Mouse (Mus musculus): Measurements from ENCODE around the gene Fam129a. TPM values are rescaled to one million over a fixed set of nuclear protein-coding genes. Genes with fewer than 3 reads are reported as not detected.
A peak's percentile ranks its signal among the peaks of the same experiment; 100 is the strongest.
"Not testable (repeated sequence)": the region's sequence is repeated elsewhere in the genome, so short reads cannot be mapped to it uniquely, and the experiment has no call there.

Gene Fam129a
- total RNA-seq, 1 experiment from 2014 or later, result 94.5 TPM

DNA sequence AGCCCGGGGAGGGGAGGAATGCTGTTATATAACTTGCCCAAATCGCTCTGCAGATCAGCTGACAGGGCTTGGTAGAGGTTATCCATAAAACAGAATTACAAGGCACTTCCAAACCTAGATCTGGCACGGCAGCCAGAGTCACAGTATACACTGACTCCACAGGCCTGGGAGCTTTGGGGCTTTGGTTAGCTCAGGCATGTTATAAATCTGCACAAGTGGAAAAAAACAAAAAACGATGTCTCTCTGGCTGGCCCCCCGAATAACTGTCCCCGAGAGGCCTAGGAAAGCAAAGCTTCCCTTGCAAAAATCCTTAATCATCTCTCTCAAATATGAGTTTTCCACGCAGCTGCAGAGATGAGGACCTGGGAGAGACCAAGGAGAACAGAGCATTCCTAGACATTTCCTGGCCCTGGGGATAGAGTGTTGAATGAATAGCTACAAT, 113.5 kb downstream of the Fam129a start:
- ATAC-seq (replicated peaks; ENCODE audit: insufficient number of reproducible peaks, low FRiP score, low TSS enrichment, poor library complexity, severe bottlenecking), result no peak

DNA sequence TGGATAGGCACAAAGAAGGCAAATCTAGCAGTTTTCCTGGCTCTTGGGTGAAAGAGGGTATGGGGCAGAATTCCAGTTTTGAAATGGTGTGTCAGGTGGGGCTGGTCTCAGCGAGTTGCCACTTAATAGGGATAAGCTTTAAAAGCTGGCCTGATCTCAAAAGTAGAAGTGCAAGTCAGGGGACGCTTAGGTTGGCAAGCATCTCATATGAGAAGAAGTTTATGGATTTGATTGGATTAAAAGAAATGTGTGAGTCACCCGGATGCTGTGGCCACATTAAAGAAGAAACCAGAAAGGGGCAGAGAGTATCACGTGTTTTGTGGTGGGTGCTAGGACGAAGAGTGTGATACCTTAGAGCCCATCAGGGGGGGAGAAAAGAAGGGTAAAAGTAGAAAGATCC, 114.0 kb downstream of the Fam129a start:
- ATAC-seq (replicated peaks; ENCODE audit: insufficient number of reproducible peaks, low FRiP score, low TSS enrichment, poor library complexity, severe bottlenecking), result 0 out of 2 replicates have a peak, but pooled peaks have one; percentile 14

DNA sequence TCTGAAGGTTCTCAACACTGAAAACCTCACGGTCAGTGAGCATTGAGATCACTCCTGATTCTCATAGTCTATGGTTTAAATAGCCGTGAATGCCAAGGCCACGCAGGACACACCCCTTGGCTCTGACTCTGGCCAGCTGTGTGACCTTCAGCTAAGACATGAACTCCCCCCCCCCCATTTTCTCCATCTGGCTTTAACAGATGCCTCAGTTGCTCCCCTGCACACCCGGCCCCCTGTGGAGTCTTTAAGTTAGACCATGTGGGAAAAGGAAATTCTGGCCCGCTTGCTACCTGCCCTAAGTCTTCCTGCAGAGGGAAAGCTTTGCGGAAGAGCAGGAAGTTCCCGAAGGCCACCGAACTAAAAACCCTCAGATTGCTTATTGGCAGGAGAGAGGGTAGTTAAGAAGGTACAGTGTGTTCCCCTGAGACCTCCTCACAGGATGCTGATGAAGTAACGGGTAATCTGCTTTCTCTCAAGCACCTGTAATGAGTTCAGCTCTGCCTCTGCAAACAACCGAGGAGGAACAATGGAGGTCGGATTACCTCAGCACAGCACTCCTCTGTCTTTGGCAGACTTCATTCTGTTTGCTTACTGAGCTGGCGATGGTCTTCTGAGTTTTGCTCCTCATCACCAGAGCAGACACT, 114.8 kb downstream of the Fam129a start:
- no peak for ATAC-seq (replicated peaks; ENCODE audit: insufficient number of reproducible peaks, low FRiP score, low TSS enrichment, poor library complexity, severe bottlenecking)

DNA sequence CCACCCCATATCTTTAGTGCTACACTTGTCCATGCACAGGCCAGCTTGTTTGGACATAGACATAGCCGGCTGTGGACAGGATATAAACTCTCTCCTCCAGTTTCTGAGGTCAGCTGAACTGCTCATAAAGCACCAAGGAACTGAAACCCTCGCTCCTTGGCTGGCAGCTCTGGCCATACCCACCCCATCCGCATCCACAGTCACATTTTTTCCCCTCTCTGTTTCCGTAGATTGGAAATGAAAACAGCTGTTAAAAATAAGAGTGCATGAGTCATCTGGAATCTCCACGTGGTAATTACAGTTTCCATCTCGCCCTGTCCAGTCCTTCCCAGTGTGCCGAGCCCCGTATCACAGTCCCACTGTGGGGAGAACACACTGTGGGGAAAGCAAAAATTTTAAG, 115.7 kb downstream of the Fam129a start:
- peak; percentile 41 for ATAC-seq (replicated peaks; ENCODE audit: insufficient number of reproducible peaks, low FRiP score, low TSS enrichment, poor library complexity, severe bottlenecking)

DNA sequence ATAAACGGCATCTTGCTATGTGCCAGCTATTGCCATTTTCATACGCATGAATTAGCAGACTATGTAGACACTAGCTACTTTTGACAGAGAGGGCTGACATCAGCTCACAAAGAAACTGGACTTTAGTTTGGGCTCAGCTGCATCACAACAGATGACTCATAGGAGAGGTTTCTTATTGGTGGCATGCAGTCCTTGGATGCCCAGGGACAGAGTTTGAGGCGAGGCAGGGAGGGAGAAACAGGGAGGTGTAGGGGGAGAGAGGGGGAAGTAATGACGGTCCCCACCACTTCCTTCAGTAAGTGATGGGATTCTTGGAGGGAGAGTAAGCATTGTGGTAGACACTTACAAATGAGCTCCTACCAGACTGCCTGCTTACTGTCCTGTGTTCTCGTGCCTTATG, 118.0 kb downstream of the Fam129a start:
- ATAC-seq (replicated peaks; ENCODE audit: insufficient number of reproducible peaks, low FRiP score, low TSS enrichment, poor library complexity, severe bottlenecking), result peak; percentile 23

DNA sequence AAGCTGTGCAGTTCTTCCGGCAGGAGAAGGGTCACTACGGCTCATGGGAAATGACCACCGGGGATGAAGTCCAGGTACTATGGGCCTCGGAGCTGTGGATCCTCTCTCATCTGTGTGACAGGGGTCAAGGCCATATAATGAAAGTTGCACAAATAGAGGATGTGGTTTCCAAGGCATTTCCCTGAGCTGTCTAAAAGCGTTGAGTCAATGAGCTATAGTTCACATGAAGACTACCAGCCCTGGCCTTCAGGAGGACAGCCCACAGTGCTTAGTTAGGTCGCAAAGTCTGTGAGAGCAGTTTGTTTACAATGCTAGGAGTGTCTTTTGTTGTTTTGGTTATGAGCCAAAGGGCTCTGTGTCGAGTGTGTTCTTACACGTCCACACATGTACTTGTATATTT, 118.6 kb downstream of the Fam129a start:
- peak; percentile 60 for ATAC-seq (replicated peaks; ENCODE audit: insufficient number of reproducible peaks, low FRiP score, low TSS enrichment, poor library complexity, severe bottlenecking)

DNA sequence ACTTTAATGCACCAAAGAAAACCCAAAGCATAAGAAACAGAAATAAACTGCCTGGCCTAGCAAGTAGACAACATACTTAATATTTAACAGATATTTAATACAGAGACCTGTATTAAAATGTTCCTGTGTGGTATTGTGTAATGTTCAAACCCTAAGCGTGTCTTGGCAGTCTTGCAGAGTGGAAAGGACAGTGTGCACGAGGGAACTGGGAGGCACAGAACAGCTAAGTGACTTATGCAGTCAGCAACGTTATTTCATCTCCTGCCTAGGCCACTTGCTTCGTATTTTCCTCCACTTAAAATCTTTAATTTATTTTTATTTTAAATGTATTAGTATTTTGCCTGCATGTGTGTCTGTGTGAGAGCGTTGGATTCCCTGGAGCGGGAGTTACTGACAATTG, 119.1 kb downstream of the Fam129a start:
- ATAC-seq (replicated peaks; ENCODE audit: insufficient number of reproducible peaks, low FRiP score, low TSS enrichment, poor library complexity, severe bottlenecking), result no peak

DNA sequence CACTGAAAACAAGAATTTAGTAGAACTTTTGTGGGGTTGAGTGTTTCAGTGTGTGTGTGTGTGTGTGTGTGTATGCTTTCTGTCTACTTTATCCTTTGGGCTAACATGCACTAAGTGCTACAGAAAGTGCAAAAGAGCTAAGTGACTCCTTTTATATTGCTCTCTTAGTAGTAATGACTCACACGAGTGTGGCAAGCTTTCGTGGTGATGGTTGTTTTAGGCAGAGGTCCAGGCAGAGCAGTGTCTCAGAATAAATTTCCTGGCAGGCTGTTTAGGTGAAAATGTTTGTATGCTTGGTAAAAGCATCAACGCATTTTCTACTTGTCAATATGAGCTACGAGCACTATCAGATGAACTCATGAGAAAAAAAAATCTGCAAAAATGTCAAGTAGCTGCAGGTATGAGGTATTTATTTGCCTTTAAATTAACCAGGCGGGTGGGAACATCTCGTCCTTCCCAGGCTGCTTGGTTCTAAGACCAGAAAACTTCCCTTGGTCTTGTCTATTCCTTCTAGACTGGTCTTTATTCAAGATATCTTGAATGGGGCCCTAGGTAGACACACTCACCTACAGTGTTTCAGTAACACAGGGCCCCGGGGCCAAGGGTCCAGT, 119.7 kb downstream of the Fam129a start:
- ATAC-seq (replicated peaks; ENCODE audit: insufficient number of reproducible peaks, low FRiP score, low TSS enrichment, poor library complexity, severe bottlenecking), result no peak

DNA sequence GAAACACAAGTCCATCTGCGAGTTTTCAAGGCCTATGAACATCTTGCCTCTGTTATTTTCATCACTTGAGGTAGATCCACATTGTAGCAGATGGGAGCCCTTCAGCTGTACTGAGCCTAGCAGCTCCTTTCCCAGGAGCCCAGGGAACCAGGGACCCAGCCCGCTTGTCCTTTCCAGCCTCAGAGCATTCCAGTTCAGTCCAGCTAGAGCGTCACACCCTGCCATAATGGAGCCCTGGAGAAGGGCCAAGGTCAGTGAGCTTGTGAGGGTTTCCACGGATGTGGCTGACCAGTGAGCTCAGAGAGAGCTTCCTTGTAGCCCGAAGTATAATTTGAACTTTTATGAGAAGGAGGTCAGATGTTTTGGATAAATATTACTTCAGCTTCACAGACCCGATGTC, 121.9 kb downstream of the Fam129a start:
- ATAC-seq (replicated peaks; ENCODE audit: insufficient number of reproducible peaks, low FRiP score, low TSS enrichment, poor library complexity, severe bottlenecking), result not testable (repeated sequence)

DNA sequence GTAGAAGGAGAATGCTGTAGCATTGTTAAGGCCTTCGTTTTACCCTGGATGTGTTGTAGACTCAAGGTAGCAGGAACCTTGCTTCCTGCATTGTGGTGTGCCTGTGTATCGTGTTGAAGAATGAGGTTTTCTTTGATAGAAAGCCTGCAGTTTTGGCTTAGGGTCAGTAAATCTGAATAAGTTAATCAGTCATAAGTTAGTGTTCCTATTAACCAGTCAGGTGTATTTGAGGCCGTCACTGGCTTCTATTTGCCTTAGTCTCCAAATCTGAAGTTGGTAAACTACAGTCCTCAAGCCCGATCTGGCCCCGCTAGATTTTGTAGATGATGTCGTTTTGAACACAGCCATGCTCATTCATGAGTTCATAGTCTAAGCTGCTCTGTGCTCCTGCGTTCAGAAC, 125.8 kb downstream of the Fam129a start:
- ATAC-seq (replicated peaks; ENCODE audit: insufficient number of reproducible peaks, low FRiP score, low TSS enrichment, poor library complexity, severe bottlenecking), result no peak

DNA sequence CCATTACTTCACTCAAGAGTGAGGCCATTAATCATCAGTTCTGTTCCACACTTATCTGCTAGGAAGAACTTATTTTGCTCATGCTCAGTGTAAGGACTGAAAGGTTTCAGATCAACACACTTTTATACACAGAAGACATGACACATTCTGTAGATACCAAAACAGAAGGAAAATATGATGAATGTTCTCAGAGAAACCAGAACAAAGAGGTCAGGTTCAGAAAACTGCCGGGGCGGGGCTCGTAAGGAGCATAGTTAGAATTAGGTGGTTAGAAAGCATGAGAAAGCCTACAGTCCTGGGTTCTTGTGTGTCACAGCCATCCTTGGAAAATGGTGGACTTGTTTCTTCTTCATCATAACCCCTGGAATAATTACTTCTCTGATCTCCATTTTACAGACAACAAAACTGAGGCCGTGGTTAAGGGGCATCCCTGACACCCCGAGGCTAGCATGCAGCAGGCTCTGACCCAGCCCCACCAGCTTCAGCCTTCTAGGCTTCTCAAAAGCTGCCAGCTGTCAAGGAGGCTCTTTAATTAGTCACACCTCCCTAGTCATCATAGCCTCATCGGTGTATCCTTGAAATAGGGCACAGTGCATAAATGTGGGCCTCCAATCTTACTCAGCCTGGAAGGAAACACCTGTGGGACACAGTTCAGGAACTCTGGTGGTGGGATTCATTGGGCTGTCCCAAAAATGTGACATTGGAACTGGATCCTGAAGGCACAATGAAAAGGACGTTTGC, 127.1 kb downstream of the Fam129a start:
- no peak for ATAC-seq (replicated peaks; ENCODE audit: insufficient number of reproducible peaks, low FRiP score, low TSS enrichment, poor library complexity, severe bottlenecking)

DNA sequence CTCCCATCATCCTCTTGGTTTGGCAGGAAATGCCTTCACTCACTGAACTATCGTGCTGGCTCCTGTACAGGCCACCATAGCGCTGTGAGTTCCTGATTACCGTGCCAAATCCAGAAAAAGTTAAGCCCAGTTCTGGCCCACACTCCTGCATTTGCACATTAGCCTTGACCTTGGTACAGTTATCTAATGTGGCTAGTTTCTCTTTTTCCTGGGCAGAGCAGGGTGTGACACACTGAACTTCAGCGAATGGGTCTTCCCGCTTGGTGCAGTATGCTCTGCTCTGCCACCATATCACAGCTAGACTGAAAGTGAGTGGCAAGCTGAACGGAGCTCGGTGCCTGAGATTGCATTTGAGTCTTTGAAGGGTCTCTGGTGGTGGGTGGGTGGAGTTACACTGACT, 128.4 kb downstream of the Fam129a start:
- no peak for ATAC-seq (replicated peaks; ENCODE audit: insufficient number of reproducible peaks, low FRiP score, low TSS enrichment, poor library complexity, severe bottlenecking)

DNA sequence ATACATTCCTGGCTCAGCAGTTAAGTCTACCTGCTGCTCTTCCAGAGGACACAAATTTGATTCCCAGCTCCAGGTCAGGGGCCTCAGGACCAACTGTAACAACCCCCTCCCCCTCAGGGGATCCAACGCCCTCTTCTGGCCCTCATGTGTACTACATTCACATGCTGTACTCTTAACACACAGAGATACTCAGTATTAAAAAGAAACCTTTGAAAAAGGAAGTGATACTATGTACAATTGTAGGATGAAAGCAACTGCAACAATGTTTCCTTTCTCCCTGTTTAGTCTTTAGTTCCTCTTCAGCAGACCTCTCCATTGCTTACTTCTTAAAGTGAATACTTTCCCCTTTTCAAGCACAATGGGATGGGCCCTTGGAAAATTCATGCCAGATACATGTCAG, 131.8 kb downstream of the Fam129a start:
- 0 out of 2 replicates have a peak, but pooled peaks have one; percentile 33 for ATAC-seq (replicated peaks; ENCODE audit: insufficient number of reproducible peaks, low FRiP score, low TSS enrichment, poor library complexity, severe bottlenecking)

DNA sequence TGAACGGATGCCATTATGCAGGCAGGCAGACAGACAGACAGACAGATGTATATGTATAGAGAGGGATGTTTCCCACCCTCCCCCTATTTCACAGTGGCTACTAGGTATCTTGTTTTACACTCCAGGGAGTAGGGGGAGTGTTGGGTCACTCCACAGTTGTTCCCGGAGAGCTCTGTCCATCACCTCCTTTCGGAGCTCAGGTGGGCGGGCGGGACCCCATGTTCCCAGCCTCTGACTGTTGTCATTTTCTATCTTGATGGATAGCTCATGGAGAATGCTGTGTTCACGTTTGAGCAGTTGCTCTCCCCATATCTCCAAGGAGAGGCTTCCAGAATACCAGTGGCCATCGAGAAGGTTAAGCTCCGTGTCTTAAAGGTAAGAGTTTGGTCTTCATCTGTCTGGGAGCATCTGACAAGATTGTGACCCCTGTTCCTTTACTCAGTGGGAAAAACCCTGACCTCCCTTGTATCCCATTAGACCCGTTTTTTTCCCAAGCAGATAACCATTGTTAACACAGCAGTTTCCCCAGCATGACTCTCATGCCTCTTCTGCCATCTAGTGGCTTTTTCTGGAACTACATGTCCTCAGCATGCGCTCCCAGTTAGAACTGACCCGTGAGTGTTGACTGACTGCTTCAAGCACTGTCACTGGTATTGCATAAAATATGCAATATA, 134.9 kb downstream of the Fam129a start:
- peak; percentile 68 for ATAC-seq (replicated peaks; ENCODE audit: insufficient number of reproducible peaks, low FRiP score, low TSS enrichment, poor library complexity, severe bottlenecking)

DNA sequence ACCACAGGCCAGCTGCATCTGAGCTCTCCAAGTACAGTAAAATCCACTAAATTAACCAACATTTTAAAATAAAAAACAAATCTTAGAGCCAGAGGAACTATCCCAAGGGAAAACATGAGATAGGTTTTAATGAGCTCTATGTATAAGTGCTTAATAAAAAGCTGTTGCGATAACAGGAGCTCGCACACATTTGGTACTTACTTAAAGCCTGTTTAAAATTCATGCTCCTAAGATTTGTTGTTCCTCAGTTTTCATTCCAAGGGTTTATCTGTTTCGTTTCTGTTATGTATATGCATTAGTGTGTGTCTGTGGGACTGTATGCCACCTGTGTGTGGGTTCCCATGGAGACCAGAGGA, 135.4 kb downstream of the Fam129a start:
- no peak for ATAC-seq (replicated peaks; ENCODE audit: insufficient number of reproducible peaks, low FRiP score, low TSS enrichment, poor library complexity, severe bottlenecking)

DNA sequence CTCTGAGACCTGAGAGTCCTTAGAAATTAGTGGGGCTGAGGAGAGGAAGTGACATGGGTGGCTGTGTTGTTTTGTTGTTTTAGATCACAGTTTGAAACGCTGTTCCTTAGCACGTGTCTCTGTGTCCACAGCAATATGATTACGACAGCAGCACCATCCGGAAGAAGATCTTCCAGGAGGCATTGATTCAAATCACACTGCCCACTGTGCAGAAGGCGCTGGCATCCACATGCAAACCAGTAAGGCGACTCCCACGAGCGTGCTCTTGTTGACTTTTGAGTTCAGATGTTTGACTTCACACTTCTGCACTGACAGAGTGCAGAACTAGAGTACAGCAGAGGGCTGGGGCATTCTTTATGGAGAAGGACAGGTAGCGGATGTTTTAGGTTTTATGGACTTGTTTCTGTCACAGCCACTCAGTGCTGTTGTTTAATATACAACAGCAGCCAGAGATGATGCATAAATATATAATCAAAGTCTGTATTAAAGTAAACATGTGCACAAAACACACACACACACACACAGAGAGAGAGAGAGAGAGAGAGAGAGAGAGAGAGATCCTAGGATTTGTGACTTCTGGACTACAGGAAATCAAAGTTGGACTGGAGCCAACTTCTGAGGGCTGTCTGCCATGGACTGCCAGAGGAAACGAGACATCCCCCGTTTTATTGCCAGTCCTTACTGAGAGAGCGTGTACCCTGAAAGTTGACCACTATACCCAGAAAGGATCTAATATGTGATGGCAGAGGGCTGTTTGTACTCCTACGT, 138.2 kb downstream of the Fam129a start:
- ATAC-seq (replicated peaks; ENCODE audit: insufficient number of reproducible peaks, low FRiP score, low TSS enrichment, poor library complexity, severe bottlenecking), result no peak

DNA sequence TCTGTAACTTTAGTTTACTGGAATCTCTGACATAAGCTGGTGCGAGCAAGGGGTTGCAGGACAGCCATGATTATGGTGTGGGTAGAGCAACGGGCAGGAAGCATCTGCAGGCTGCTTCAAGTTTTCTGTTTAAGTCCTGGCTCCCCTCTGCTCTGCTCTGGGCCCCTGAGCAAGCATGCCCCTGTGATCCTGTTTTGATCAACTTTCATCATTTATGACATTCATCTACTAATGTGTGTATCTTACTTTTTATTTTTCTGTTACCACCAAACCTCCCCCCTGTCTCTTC, 138.7 kb downstream of the Fam129a start:
- ATAC-seq (replicated peaks; ENCODE audit: insufficient number of reproducible peaks, low FRiP score, low TSS enrichment, poor library complexity, severe bottlenecking), result no peak

DNA sequence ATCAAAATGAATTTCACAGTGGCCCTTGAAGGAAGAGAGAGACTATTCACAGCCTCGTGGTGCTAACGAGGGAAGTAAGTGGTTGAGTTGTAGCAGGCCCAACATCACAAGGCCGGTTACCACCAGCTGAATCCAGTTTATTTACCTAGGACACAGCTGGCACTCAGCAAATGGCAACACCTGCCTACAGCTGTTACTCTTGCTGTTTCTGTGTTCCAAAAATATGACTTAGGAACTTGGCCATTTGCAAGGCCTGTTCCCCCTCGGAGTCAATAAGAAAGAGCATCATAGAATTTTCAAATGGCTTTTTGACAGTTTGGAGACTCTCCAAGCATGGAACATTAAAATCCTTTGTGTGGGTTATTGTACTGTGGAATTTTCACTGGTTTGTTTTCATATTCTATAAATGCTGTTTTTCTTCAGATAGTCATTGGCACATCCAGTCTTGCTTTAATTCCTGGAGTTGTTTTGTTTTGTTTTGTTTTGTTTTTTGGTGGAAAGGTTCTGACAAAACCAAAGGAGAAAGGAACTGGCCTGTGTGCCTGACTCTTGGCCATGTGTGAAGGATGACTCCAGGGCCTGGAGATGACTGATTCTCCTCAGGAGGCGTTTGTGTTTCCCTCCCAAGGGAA, 139.6 kb downstream of the Fam129a start:
- ATAC-seq (replicated peaks; ENCODE audit: insufficient number of reproducible peaks, low FRiP score, low TSS enrichment, poor library complexity, severe bottlenecking), result no peak

DNA sequence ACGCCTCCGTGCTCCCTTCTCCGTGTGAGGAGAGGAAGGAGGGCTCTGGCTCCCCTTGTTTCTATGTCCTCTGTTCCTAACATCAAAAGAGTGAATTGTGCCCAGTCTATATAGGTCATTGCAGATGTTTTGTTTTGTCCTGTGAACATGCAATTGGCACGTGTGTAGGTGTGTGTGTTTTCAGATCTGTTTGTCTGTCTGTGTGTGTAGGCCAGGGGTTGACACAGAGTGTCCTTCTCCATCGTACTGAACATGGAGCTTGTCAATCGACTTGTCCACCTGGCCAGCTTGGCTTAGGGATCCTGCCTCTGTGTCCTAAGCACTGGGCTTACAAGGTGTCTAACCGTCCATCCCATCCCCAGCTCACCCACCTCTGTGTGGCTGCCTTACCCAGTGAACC, 140.1 kb downstream of the Fam129a start:
- no peak for ATAC-seq (replicated peaks; ENCODE audit: insufficient number of reproducible peaks, low FRiP score, low TSS enrichment, poor library complexity, severe bottlenecking)
